Mouse (Mus musculus) midbrain, embryonic 14.5 days (tissue): ENCODE measurements at regions not wholly inside any gene's neighbourhood (a gene's known extent, or its start where the extent isn't known, plus 50 kb on each side); places are given as distances from the start of the nearest gene placed in this dataset.

Experiments used
- ATAC-seq: fragments of 200-750 bp; cut with Nextera tagmentation; 2 replicates; pipeline ENCODE4 v1.8.0; 2017; ENCODE audit warnings: moderate number of reproducible peaks, moderate library complexity; ENCODE audit not compliant: low FRiP score, low TSS enrichment
- DNase-seq: peaks from one replicate; pipeline ENCODE4 v3.0.0-alpha.2; 2015
- H3K27ac ChIP-seq: fragments of 300-500 bp; sonication (generic); replicated peaks from 2 replicates; pipeline ENCODE4 v1.5.1; 2014; ENCODE audit warnings: mild to moderate bottlenecking, low read depth, low read length, moderate library complexity
- H3K27me3 ChIP-seq: fragments of 300-500 bp; sonication (generic); 2 replicates; pipeline ENCODE4 v1.6.1; 2014; ENCODE audit warnings: low read length, control low read depth, mixed read lengths; ENCODE audit not compliant: control insufficient read depth, insufficient read depth
- H3K36me3 ChIP-seq: fragments of 300-500 bp; sonication (generic); 2 replicates; pipeline ENCODE4 v1.6.1; 2014; ENCODE audit warnings: low read length, control low read depth; ENCODE audit not compliant: control insufficient read depth, insufficient read depth
- H3K4me1 ChIP-seq: fragments of 300-500 bp; sonication (generic); 2 replicates; pipeline ENCODE4 v1.6.1; 2014; ENCODE audit warnings: mild to moderate bottlenecking, antibody characterized with exemption, low read length, control low read depth; ENCODE audit not compliant: control insufficient read depth, insufficient read depth
- H3K4me2 ChIP-seq: fragments of 300-500 bp; sonication (generic); 2 replicates; pipeline ENCODE4 v1.6.1; 2014; ENCODE audit warnings: mild to moderate bottlenecking, low read length, moderate library complexity
- H3K4me3 ChIP-seq: fragments of 300-500 bp; sonication (generic); replicated peaks from 2 replicates; pipeline ENCODE4 v1.5.1; 2014; ENCODE audit warnings: low read depth, low read length
- H3K9ac ChIP-seq: fragments of 300-500 bp; sonication (generic); replicated peaks from 2 replicates; pipeline ENCODE4 v1.6.1; 2014; ENCODE audit warnings: mild to moderate bottlenecking, low read length, moderate library complexity
- H3K9me3 ChIP-seq: fragments of 300-500 bp; sonication (generic); 2 replicates; pipeline ENCODE4 v1.6.1; 2016; ENCODE audit warnings: low read length, control low read depth, mixed read lengths; ENCODE audit not compliant: control insufficient read depth
- WGBS: fragments of 180-500 bp; shearing (Covaris S2); extraction: QIAGEN DNeasy Blood & Tissue Kit; methylation state at CpG from one replicate; pipeline ENCODE4 v1.1.7; 2014; 5-methylcytosine and 5-hydroxymethylcytosine counted together

GRCm38 (mm10) chr1:10872726-10873125 is 541.2 kb upstream of the A830018L16Rik start:
- Histone ChIP-seq H3K9me3 (no peaks in the 10 kb centered on the region), H3K27me3 (no peaks in the 10 kb centered on the region)
- 84% methylated on average over 2 of the region's 2 CpGs for WGBS

GRCm38 (mm10) chr1:10877391-10878170 is 536.3 kb upstream of the A830018L16Rik start:
- 53% methylated on average over 2 of the region's 2 CpGs for WGBS
- DNase-seq (peak; percentile 18), ATAC-seq (no peak)
- Histone ChIP-seq H3K9me3 (no peaks in the 10 kb centered on the region), H3K27ac (no peak overlapping the region), H3K4me2 (no peak overlapping the region), H3K4me3 (no peak overlapping the region), H3K27me3 (no peaks in the 10 kb centered on the region), H3K36me3 (no peaks in the 10 kb centered on the region), H3K9ac (no peak overlapping the region), H3K4me1 (0 out of 2 replicates have a peak, but pooled peaks cover 4% of the 10 kb centered on the region)

More at GRCm38 (mm10) chr1:10872726-10873125, 541.2 kb upstream of the A830018L16Rik start:
- H3K4me2 ChIP-seq = no peak overlapping the region
- no peak overlapping the region for H3K9ac ChIP-seq
- DNase-seq (no peak), ATAC-seq (no peak)
- H3K36me3 ChIP-seq = no peaks in the 10 kb centered on the region
- H3K27ac ChIP-seq = no peak overlapping the region
- no peak overlapping the region for H3K4me3 ChIP-seq
- 0 out of 2 replicates have a peak, but pooled peaks cover 2% of the 10 kb centered on the region for H3K4me1 ChIP-seq

GRCm38 (mm10) chr1:10878221-10878760 is 535.6 kb upstream of the A830018L16Rik start:
- DNase-seq (no peak), ATAC-seq (no peak)
- Histone ChIP-seq H3K9ac (no peak overlapping the region), H3K36me3 (no peaks in the 10 kb centered on the region), H3K4me1 (0 out of 2 replicates have a peak, but pooled peaks cover 4% of the 10 kb centered on the region), H3K4me2 (no peak overlapping the region), H3K27ac (no peak overlapping the region), H3K4me3 (no peak overlapping the region), H3K9me3 (no peaks in the 10 kb centered on the region), H3K27me3 (no peaks in the 10 kb centered on the region)
- WGBS = 61% methylated on average over 3 of the region's 3 CpGs

GRCm38 (mm10) chr1:10880026-10880727 is 533.7 kb upstream of the A830018L16Rik start:
- H3K27me3 ChIP-seq = no peaks in the 10 kb centered on the region
- ATAC-seq (no peak), DNase-seq (no peak)
- no peaks in the 10 kb centered on the region for H3K9me3 ChIP-seq
- no peaks in the 10 kb centered on the region for H3K36me3 ChIP-seq
- H3K9ac ChIP-seq = no peak overlapping the region
- H3K4me3 ChIP-seq = no peak overlapping the region
- 79% methylated on average over 12 of the region's 12 CpGs for WGBS
- H3K4me1 ChIP-seq = 0 out of 2 replicates have a peak, but pooled peaks cover 4% of the 10 kb centered on the region
- no peak overlapping the region for H3K27ac ChIP-seq
- H3K4me2 ChIP-seq = no peak overlapping the region

- Histone ChIP-seq H3K36me3 (no peaks in the 10 kb centered on the region), H3K4me3 (no peak overlapping the region), H3K9ac (no peak overlapping the region), H3K9me3 (no peaks in the 10 kb centered on the region), H3K4me1 (no peaks in the 10 kb centered on the region), H3K27me3 (no peaks in the 10 kb centered on the region), H3K4me2 (no peak overlapping the region), H3K27ac (no peak overlapping the region)
- 80% methylated on average over 2 of the region's 2 CpGs for WGBS
- ATAC-seq = no peak
- DNase-seq = no peak
These were observed 515.1 kb upstream of the A830018L16Rik start for GRCm38 (mm10) chr1:10898806-10899205.

- DNase-seq = no peak
- Histone ChIP-seq H3K27ac (no peak overlapping the region), H3K36me3 (no peaks in the 10 kb centered on the region)
These were observed 511.2 kb upstream of the A830018L16Rik start for GRCm38 (mm10) chr1:10902721-10903120.

GRCm38 (mm10) chr1:10919958-10920357 is 493.9 kb upstream of the A830018L16Rik start:
- H3K9me3 ChIP-seq = no peaks in the 10 kb centered on the region
- ATAC-seq = no peak
- H3K27ac ChIP-seq = no peak overlapping the region
- no peak overlapping the region for H3K9ac ChIP-seq
- DNase-seq = no peak
- WGBS = 95% methylated on average over 3 of the region's 3 CpGs
- no peaks in the 10 kb centered on the region for H3K27me3 ChIP-seq
- H3K4me3 ChIP-seq = no peak overlapping the region
- H3K4me2 ChIP-seq = no peak overlapping the region
- no peaks in the 10 kb centered on the region for H3K4me1 ChIP-seq
- no peaks in the 10 kb centered on the region for H3K36me3 ChIP-seq

More at GRCm38 (mm10) chr1:10902721-10903120, 511.2 kb upstream of the A830018L16Rik start:
- H3K4me2 ChIP-seq = no peak overlapping the region
- 77% methylated on average over 1 of the region's 1 CpGs for WGBS
- ATAC-seq = no peak
- H3K9ac ChIP-seq = no peak overlapping the region
- H3K4me1 ChIP-seq = no peaks in the 10 kb centered on the region
- no peaks in the 10 kb centered on the region for H3K27me3 ChIP-seq
- H3K9me3 ChIP-seq = no peaks in the 10 kb centered on the region
- no peak overlapping the region for H3K4me3 ChIP-seq

GRCm38 (mm10) chr1:10932378-10933077 is 481.4 kb upstream of the A830018L16Rik start:
- Histone ChIP-seq H3K27ac (no peak overlapping the region), H3K4me2 (no peak overlapping the region), H3K27me3 (no peaks in the 10 kb centered on the region), H3K9ac (no peak overlapping the region), H3K36me3 (no peaks in the 10 kb centered on the region), H3K4me1 (no peaks in the 10 kb centered on the region), H3K4me3 (no peak overlapping the region), H3K9me3 (no peaks in the 10 kb centered on the region)
- 62% methylated on average over 5 of the region's 5 CpGs for WGBS
- DNase-seq (no peak), ATAC-seq (no peak)
